Comparison of ENCODE assay signal across 7 mouse cellular contexts in the genomic region with DNA sequence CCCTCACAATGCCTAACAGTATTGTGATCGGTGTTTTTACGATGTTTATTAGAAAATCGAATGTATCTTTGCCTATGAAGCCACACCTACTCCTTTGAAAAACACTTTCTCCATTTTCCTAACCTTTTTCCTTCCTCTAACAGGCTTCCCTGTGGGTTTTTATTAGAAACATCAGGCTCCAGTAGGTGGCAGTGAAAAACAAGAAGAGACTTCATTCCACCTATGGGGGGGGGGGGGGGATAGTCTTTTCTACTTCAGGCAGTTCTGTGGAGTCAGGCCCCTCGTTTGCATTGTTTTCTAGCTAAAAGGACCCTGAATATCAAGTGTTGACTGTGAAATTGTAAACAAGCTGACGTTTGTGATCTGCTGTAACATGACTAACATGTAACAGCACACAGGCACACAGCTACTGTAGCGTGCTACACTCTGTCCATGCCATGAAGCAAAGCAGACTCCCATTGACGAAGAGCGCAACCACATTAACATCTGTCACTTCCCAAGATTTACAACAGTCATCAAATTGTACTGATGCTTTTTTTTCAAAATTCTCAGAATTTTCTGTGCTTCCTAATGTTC. TPM values are rescaled to one million over a fixed set of nuclear protein-coding genes. Genes with fewer than 3 reads are reported as not detected.
DNase-seq lines count a peak whose midpoint lies in the region; ATAC-seq and TF ChIP-seq lines count a peak whose summit lies in the region.

No protein-coding gene starts in this region.

- no peak overlapping the region for H3K4me2 ChIP-seq in liver, postnatal 0 days (ENCODE audit: low read depth, low read length)
- no peak overlapping the region for H3K4me2 ChIP-seq in liver, embryonic 11.5 days
- no peak overlapping the region for H3K4me2 ChIP-seq in intestine, embryonic 15.5 days (replicated peaks)

- H3K4me1 ChIP-seq in liver, postnatal 0 days (ENCODE audit: insufficient read depth), result no peaks in the 10 kb centered on the region
- no peaks in the 10 kb centered on the region for H3K4me1 ChIP-seq in liver, embryonic 11.5 days (replicated peaks; ENCODE audit: control insufficient read depth, insufficient read depth, low read length)
- no peaks in the 10 kb centered on the region for H3K4me1 ChIP-seq in intestine, embryonic 15.5 days (replicated peaks)

- no peak overlapping the region for H3K9ac ChIP-seq in liver, postnatal 0 days (replicated peaks)
- no peak overlapping the region for H3K9ac ChIP-seq in liver, embryonic 11.5 days (ENCODE audit: low read depth, low read length)
- no peak overlapping the region for H3K9ac ChIP-seq in intestine, embryonic 15.5 days

- no peak for TF ChIP-seq EP300 in liver, postnatal 0 days (IDR thresholded peaks at IDR 0.05; ENCODE audit: low read depth)

- TF ChIP-seq CTCF in liver, postnatal 0 days (IDR thresholded peaks at IDR 0.05; ENCODE audit: low read depth), result peak; percentile 49

- H3K9me3 ChIP-seq in liver, postnatal 0 days (ENCODE audit: low read length), result no peaks in the 10 kb centered on the region
- no peaks in the 10 kb centered on the region for H3K9me3 ChIP-seq in liver, embryonic 11.5 days (ENCODE audit: control insufficient read depth, low read length)
- no peaks in the 10 kb centered on the region for H3K9me3 ChIP-seq in intestine, embryonic 15.5 days

- DNase-seq in liver, postnatal 0 days, result no peak
- DNase-seq in liver, embryonic 11.5 days (ENCODE audit: low spot score), result no peak
- DNase-seq in embryo, embryonic 11.5 days (ENCODE audit: low read depth, low spot score), result peak; percentile 23
- DNase-seq in retina, postnatal 7 days (ENCODE audit: low read depth, low spot score), result peak; percentile 25
- no peak for DNase-seq in cerebellum, adult 18-20 months

- no peaks in the 10 kb centered on the region for H3K27me3 ChIP-seq in liver, postnatal 0 days (ENCODE audit: insufficient read depth, low read length)
- H3K27me3 ChIP-seq in liver, embryonic 11.5 days (replicated peaks; ENCODE audit: control insufficient read depth, insufficient read depth, low read length), result no peaks in the 10 kb centered on the region
- H3K27me3 ChIP-seq in intestine, embryonic 15.5 days (replicated peaks), result no peaks in the 10 kb centered on the region

- 56% methylated on average over 8 of the region's 8 CpGs for WGBS in liver, postnatal 0 days (ENCODE audit: insufficient replicate concordance)
- 65% methylated on average over 8 of the region's 8 CpGs for WGBS in liver, embryonic 11.5 days
- 41% methylated on average over 8 of the region's 8 CpGs for WGBS in intestine, embryonic 15.5 days

- H3K36me3 ChIP-seq in liver, postnatal 0 days (replicated peaks; ENCODE audit: insufficient read depth, low read length), result peaks cover 10% of the 10 kb centered on the region
- peaks cover 7% of the 10 kb centered on the region; the same call in 1 of the 2 replicates for H3K36me3 ChIP-seq in liver, embryonic 11.5 days (ENCODE audit: control insufficient read depth, insufficient read depth, low read length)
- peaks cover 9% of the 10 kb centered on the region for H3K36me3 ChIP-seq in intestine, embryonic 15.5 days

- no peak for ATAC-seq in liver, postnatal 0 days
- ATAC-seq in liver, embryonic 11.5 days (replicated peaks; ENCODE audit: low FRiP score), result no peak
- peak; percentile 47; the same call in 1 of the 2 replicates for ATAC-seq in intestine, embryonic 15.5 days
- no peak for ATAC-seq in inflammation-experienced regulatory T-cells, adult 6 months

- no peak overlapping the region for H3K27ac ChIP-seq in liver, postnatal 0 days (ENCODE audit: low read depth)
- H3K27ac ChIP-seq in liver, embryonic 11.5 days (ENCODE audit: low read depth, low read length), result no peak overlapping the region
- no peak overlapping the region for H3K27ac ChIP-seq in intestine, embryonic 15.5 days

- no peak overlapping the region for H3K4me3 ChIP-seq in liver, postnatal 0 days (ENCODE audit: low read depth, low read length)
- H3K4me3 ChIP-seq in liver, embryonic 11.5 days (ENCODE audit: low read depth, low read length), result no peak overlapping the region
- H3K4me3 ChIP-seq in intestine, embryonic 15.5 days (replicated peaks), result no peak overlapping the region

RNA-seq across cellular contexts. Expression of gene Dnajc10, which starts 41.5 kb away (rescaled TPM):
- 12.3 and 15.0 TPM in 2 replicates for polyA plus RNA-seq in liver, postnatal 0 days (2015; fragmentation: Nextera tagmentation; extraction: Ambion mirVana)
- 42.6 and 53.1 TPM in 2 replicates for polyA plus RNA-seq in liver, embryonic 11.5 days (2014; fragmentation: Nextera tagmentation; extraction: Ambion mirVana)
- polyA plus RNA-seq in intestine, embryonic 15.5 days (2015; fragmentation: Nextera tagmentation; extraction: Ambion mirVana), result 56.4 and 64.9 TPM in 2 replicates
- 10 to 100 TPM; 42.4 to 54.0 (median 47.9) TPM for polyA plus RNA-seq in inflammation-experienced regulatory T-cells, adult 6 months (2017; shearing (Covaris generic))

Comparison
In these comparisons a context has a peak if more than half of its experiments do, and no peak if none do; other contexts are left out.
1. DNase-seq: peak in embryo, embryonic 11.5 days (single experiment) and retina, postnatal 7 days (single experiment); none in liver, postnatal 0 days (single experiment), liver, embryonic 11.5 days (single experiment) and cerebellum, adult 18-20 months (0 of 2).